Mouse (Mus musculus): ENCODE measurements around the gene Vps37b. TPM values are rescaled to one million over a fixed set of nuclear protein-coding genes. Genes with fewer than 3 reads are reported as not detected.

Vps37b gene
- total RNA-seq, 1 experiment from 2014 or later: 85.1 TPM

DNA sequence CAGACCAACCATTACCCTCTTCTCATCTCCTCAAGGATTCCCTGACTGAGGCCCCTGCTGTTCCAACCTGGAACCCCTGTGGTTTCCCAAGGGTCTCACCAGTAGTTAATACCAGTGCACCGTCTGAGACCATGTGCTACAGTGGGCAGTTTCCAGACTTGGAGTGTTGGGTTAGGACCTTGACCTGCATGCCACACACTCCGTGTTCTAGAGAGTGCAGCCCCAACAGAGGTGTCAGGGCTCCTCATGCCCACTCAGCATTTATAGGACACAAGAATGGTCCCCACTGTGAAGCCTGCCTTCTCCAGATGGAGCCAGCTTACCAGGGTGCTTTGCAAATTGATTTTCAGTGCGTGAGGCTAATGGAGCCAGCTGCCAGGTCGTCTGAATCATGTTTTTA is 28.7 kb downstream of the Vps37b start:
- no peak for DNase-seq

DNA sequence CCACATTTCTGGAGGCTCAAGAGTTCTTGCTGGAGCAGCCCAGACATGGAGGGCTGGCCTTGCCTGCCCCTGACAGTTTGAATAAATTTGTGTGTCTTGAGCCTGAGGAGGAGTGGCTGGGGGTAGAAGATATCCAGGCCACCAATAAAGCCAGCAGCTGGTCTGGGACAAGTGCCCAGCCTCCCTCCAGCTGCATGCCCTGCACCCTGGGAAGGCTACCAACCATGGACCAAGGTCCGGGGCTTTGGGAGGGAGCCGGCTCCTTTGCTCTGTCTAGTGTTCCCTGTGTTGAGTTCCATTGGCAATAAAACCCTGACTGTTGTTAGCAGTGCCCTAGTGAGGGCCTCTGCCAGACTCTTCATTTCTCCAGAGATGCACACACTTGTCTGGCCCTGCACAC is 29.2 kb downstream of the Vps37b start:
- peak; percentile 77 for DNase-seq

DNA sequence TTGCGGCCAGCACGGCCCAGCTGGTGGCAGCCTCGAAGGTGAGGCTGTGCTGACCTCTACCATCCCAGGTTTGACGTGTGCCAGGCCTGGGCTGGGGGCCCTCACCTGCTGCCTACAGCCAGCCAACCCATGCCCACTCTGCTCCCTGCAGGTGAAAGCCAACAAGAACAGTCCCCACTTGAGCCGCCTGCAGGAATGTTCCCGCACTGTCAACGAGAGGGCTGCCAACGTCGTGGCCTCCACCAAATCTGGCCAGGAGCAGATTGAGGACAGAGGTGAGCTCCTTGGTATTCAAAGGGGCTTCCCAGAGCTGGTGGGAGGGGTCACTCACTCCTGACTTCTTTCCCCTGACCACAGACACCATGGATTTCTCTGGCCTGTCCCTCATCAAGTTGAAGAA is 30.8 kb downstream of the Vps37b start:
- DNase-seq: no peak

DNA sequence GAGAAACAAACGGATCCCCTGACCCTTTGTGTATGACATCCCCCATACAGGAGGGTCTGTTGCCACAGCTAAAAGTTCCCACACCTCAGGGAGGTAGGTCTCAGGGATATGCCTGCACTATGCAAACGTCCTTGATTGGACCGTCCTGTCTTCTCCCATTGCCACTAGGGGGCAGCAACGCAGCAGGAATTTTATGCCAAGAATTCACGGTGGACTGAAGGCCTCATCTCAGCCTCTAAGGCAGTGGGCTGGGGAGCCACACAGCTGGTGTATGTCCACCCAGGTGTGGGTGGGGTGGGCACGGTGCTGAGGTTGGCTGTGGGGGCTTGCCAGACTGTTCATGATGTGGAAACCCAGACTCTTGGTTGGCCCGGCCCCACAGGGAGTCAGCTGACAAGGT is 31.2 kb downstream of the Vps37b start:
- DNase-seq: peak; percentile 93

DNA sequence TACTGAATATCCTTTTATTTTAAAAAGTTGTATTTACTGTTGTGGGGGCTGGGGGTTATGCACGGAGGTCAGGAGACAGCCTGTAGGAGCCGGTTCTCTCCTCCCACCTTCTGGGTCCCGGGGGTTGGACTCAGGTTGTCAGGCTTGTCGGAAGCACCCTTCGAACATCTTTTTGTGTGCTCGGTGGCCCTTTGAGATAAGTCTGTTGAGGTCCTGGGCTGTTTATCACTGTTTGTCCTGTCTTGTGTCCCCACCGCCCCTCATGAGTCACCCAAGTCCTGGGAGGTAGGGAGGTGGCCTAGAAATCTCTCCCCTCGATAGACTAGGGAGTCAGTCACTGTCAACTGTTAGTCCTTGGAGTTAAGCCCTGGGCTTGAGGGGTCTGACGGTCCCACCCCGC is 33.7 kb downstream of the Vps37b start:
- no peak for DNase-seq

DNA sequence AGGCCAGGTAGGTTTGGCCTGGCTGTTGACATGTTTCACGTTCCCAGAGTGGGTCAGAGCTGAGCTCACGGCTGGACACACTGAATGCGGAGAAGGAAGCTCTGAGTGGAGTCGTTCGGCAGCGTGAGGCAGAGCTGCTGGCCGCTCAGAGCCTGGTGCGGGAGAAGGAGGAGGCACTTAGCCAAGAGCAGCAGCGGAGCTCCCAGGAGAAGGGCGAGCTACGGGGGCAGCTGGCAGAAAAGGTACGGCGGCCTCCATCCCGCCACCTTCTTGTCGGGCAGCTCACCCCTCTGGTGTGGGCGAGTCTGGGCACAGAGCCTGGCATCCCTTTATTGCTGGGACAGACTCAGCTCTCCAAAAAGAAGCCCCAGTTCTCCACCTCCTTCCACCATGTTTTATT is 34.3 kb downstream of the Vps37b start:
- DNase-seq: no peak

DNA sequence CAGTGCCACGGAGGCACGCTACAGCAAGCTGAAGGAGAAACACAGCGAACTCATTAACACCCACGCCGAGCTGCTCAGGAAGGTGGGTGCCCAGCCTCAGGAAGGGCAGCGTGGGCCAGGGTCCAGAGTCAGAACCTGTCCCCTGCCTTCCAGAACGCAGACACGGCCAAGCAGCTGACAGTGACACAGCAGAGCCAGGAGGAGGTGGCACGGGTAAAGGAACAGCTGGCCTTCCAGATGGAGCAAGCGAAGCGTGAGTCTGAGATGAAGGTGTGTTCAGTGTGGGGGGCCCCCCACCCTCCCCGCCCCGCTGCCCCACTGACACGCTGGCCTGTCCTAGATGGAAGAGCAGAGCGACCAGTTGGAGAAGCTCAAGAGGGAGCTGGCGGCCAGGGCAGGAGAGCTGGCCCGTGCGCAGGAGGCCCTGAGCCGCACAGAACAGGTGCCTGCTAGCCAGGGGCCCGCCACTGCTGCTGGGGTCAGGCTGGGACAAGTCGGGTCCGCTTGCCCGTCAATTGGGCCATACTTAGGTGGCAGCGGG is 34.8 kb downstream of the Vps37b start:
- no peak for DNase-seq

DNA sequence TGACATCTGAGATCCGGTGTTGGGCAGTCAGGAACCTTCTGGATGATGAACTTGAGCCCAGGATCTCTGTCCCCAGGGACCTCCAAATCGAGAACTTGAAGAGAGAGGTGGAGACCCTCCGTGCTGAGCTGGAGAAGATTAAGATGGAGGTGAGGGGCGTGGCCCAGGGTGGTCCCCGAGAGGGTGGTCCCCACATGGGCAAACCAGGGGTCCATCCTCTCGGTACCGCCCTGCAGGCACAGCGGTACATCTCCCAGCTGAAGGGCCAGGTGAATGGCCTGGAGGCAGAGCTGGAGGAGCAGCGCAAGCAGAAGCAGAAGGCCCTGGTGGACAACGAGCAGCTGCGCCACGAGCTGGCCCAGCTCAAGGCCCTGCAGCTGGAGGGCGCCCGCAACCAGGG is 35.4 kb downstream of the Vps37b start:
- no peak for DNase-seq

DNA sequence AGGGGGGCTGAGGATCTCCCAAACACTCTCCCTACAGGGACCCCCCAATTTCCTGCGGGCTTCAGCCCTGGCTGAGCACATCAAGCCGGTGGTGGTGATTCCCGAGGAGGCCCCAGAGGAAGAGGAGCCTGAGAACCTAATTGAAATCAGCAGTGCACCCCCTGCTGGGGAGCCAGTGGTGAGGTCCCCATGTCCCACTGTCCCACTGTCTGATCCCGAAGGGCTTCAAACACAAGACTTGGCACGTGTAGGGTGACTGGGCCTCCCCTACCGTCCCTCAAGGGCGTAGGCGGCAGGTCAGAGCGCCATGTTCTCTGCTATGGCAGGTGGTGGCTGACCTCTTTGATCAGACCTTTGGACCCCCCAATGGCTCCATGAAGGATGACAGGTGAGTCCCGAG is 35.9 kb downstream of the Vps37b start:
- peak; percentile 70 for DNase-seq

DNA sequence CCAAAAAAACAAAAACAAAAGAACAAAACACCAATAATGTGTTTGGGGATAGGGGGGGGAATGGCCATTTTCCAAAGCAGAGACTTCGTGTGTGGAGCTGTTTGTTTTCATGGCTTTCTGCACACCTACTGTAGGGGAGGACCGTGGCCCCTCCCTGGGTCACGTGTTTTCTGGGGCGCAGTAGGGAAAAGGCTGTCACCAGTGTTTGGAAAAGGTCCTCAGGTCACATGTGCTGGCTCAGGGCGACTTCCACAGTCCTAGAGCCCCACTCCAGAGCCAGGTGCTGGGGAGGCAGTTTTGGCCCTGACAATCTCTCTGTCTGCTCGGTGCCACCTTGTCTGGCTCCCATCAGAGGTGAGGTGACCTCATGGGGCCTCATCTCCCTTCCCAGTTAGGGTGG is 36.7 kb downstream of the Vps37b start:
- DNase-seq: no peak

DNA sequence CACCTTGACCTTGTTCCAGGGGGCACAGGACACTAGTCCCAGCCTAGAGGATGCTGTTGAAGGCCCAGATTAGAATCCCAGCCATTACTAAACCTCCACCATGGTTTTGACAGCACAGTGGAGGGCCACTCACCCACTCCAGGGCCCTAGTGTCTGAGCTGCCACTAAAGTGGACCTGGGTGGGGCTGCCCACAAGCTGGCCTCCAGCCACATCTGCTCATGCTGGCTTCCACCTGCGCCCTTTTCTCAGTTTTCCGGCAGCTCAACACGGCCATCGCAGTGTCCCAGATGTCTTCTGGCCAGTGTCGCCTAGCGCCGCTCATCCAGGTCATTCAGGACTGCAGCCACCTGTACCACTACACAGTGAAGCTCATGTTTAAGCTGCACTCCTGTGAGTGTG is 37.6 kb downstream of the Vps37b start:
- DNase-seq: no peak

DNA sequence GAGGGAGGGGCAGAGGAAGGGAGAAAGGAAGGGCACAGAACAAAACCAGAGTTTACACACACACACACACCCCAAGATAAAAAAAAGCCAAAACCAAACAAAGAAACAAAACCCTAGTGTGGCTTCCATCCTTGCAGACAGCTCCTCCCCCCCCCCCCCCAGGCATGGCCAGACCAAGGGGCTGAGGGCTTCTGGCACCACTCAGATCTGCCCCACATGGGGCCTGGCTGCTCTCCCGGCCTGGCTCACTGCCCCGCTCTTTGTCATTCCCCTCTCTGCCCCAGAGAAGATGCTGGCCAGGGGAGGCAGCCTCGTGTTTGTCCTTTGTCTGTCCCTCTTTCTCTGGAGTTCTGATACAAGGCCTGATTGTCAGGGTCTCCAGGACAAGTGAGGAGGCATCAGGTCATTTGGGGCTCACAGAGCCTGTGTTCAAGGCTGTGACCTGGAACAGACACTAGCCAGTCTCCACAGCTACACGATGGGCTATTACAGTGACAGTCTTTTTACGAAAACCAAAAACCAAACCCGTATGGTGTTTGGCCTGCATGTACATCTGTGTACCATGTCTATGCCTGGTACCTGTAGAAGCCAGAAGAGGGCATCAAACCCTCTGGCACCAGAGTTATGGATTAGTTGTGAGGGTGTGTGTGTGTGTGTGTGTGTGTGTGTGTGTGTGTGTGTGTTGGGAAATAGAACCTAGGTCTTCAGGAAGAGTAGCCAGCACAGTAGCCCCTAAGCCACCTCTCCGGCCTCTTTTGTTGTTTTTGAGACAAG is 38.6 kb downstream of the Vps37b start:
- DNase-seq: no peak

DNA sequence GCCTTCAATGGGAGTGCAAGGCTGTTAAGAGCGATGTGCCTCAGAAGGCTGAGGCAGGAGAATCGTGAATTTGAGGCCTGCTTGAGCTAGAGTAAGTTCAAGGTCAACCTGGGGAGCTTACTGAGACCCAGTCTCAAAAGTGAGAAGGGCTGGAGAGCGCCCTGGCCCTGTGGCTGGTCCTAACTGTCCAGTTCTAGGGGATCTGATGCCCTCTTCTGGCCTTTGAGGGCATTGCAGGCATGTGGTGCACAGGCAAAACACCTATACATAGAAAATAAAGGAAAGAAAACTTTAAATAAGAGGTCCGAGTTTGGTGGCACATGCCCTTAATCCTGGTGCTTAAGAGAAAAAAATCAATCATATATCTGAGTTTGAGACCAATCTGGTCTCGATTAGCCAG is 39.3 kb downstream of the Vps37b start:
- peak; percentile 91 for DNase-seq

DNA sequence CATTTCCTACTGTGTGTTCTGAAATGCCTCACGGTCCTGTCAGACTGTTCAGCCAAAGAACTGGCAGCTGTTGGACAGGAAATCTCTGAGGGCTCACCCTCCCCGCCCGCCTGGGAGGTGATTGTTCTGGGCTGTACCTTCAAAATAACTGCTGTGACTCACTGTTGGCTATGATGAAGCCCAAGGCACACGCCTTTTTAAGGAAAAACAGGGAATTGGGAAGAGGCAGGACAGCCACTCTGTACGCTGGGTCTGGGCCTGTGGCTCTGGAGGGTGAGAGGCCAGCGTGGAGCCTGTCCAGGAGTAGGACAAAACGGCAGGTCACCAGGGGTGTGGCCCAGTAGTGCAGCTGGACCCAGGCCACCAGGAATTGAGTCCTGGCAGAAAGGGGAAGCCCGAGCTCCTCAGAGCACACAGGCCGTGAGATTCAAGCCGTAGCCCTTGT is 39.9 kb downstream of the Vps37b start:
- peak; percentile 74 for DNase-seq

DNA sequence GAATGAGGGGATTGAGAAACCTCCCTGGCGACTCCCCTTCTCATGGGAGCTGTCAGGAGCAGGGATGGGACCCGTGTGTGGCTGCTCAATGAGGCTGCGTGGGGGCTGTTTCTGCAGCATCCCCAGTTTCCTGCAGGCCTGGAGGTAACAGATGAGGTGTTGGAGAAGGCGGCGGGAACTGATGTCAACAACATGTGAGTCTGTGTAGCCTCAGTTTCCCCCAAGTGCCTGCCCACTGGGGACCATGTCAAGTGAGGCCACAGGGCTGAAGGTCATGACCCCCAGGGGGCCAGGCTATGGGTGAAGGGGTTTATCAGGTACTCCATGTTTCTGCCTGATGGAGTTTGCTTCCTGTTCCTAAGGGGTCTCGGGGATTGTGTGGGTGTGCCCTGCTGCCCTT is 40.7 kb downstream of the Vps37b start:
- no peak for DNase-seq

DNA sequence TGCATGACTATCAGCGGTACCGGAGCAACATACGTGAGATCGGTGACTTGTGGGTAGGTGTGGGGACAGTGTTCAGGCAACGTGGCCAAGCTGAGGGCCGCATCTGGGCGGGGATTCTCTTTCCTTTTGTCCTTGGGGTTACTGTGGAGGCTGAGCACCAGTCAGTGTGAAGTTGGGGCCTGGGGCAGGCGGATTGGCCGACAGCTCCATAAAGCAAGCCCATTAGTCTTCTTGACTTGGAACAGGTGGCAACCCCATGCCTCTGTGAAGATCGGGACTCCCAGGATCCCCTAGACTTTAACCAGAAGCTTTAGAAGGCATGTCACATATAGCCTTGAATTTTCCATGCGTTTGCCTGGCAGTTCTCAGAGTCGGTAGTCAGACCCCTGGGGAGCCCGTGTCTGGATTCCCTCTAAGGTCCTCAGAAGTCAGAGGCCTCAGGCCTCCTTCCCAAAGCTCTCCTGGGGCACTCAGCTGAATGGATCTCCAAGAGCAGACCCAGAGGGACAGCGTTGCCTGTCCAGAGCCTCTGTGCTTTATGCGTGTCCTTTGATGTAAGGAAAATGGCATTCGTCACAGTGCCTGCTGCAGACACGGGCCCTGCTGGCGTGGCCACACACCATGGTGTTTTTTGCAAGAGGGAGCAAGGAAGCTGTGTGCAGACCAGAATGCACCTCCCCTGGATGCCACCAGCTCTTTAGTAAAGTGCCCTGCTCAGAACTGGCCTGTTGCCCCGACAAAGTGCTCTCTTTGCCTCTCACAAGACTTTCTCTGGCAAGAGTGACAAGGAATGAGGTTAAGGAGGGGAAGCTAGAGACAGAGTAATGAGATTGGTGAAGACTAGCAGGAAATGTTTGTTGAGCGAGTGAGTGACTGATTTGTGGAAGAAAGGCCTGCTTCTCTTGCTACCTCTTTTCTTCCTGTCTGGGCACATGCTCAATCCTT is 41.9 kb downstream of the Vps37b start:
- no peak for DNase-seq

DNA sequence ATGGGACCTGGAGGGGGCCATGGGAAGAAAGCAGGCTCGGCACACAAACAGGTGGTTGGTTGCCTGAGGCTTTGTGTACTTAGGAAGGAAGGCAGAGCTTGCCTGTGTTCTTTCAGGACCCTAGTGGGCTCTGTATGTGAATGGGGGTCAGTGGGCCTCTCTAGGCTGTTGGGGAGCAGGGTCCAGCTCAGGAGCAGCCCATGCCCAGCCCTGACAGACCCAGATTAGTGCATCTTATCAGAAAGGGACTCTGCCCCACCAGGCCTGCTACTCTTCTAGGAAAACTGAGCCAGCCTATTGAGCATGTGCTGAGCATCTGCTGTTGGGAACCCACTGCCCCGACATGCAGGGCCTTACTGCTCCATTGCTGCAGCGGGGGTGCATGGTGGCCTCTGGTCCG is 44.6 kb downstream of the Vps37b start:
- DNase-seq: peak; percentile 2

DNA sequence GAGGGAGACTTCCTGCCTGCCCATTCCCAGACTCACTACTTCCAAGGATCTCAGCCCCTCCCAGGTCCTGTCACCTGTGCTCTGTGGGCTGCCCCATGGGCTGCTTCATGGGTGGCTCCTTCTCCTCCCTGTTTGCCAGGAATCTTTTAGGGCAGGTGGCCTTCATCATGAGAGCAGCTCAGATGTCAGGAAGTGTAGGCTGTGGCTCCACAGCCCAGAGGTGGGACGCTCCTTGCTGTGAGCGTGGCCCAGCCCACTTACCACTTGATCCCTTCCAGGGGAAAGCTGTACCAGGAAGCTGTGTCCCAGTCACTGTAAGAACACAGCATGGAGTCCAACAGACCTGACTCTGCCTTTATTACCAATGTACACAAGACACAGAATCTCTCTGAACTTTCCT is 45.1 kb downstream of the Vps37b start:
- DNase-seq: peak; percentile 2

DNA sequence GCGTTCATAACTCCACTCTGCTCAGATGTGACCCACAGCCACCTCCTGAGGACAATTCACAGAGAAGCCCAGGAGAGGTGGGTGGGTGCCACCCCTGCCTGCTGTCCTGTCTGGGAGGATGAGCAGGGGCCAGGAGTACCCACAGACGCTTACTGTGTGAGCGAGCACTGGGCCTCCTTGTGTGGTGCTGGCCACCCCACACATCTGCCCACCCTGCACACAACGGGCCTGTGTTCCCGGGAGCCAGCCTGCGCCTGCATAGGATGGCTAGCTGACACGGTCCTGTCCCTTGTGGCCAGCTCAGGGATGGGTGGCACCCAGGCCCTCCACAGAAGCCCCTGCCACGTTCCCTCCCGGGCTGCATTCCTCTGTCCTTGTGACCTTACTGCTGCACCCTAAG is 46.6 kb downstream of the Vps37b start:
- DNase-seq: peak; percentile 2

DNA sequence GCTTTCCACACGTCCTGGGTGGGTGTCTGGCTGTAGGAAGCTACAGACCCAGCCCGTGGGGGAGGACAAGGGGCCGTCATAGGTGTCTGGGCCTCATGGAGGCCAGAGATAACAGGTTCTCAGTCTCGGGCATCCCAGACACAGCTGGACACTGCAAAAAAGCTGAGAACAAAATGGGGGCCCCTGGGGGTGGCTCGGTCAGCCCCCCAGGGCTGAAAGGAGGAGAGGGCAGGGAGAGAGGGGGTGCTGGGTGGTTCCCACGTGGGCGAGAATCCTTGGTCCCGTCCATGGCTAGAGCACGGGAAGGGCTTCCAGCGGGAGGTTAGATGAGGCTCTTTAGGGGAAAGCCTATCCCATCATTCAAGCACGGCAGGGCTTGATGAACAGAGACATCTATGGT is 49.2 kb downstream of the Vps37b start:
- no peak for DNase-seq

DNA sequence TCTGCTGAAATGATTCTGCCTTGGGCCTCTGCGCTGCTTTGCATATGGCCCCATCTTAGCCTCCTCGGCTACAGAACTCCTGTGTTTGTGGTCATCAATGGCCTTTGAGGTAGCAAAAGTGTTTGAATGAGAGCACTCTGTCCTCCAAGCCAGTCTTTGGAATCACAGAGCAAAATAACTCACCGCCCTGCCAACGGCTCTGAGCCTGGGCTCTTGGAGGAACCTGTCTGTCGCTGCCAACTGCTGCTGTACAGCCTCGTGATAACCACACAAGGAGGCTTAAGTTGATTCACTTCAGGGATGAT is 50.9 kb downstream of the Vps37b start:
- DNase-seq: no peak

DNA sequence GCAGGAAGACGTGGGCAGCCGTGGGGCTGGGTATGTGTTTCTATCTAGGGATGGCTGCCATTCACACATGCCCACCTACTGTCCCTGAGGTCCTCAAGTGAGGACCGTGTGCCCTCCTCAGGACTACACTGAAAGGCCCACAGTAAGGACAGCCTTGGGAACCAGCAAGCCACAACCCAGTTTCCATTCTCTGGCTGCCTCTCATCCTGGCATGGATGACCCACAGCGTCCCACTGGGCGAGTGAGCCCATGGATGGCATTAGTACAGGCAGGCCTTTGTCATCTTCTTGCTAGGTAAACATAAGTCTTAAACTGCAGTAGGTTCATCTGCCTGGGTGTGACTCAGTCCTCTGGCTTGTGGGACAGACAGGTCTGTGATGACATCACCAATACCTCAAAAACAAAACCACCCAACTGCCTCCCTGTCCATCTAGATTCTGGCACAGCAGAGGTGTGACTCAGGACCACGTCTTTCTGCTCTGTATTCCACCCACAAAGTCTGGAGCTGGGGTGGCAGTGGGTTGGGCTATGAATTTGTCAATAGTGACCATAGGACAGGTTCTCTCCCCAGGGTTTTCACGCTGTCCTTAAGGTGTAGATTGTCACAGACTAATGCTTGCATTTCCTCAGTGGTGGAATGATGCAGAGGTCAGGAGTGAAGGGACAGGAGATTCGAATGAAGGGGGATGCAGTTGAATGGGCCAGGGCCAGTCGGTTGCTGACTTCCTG is 51.4 kb downstream of the Vps37b start:
- DNase-seq: no peak

DNA sequence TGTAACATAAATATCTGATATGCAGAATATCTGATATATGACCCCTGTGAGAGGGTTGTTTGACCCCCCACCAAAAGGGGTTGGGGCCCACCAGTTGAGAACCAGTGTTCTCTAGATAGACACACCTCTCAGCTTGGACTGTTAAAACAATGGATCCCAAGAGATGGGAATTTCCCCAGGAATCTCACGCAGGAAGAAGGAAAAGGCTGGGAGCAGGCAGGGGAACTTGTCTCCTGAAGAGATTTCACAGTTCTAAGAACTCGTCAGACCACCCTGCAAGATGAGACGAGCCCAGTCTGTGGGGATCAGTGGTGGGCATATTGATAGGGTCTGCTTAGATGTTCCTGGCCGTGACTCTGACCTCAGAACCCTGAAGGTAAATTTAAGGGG is 52.1 kb downstream of the Vps37b start:
- no peak for DNase-seq
